Mouse (Mus musculus) heart, adult 2 months (tissue): ENCODE results near the gene Slc24a1.

ENCODE experiments used
- CTCF ChIP-seq: fragments of 200-600 bp; IDR thresholded peaks from 2 replicates; pipeline ENCODE4 v1.8.1; 2022; ENCODE audit warnings: antibody characterized with exemption, mild to moderate bottlenecking, moderate library complexity
- EP300 ChIP-seq: fragments of 200-500 bp; IDR thresholded peaks from 2 replicates; pipeline ENCODE4 v1.6.1; 2011; ENCODE audit warnings: low read depth, low read length, control low read depth; ENCODE audit not compliant: insufficient read depth
- POLR2A ChIP-seq: fragments of 200-500 bp; IDR thresholded peaks from 2 replicates; pipeline ENCODE4 v1.6.1; 2011; ENCODE audit warnings: mild to moderate bottlenecking, low read depth, low read length, control low read depth; ENCODE audit not compliant: insufficient read depth

DNA sequence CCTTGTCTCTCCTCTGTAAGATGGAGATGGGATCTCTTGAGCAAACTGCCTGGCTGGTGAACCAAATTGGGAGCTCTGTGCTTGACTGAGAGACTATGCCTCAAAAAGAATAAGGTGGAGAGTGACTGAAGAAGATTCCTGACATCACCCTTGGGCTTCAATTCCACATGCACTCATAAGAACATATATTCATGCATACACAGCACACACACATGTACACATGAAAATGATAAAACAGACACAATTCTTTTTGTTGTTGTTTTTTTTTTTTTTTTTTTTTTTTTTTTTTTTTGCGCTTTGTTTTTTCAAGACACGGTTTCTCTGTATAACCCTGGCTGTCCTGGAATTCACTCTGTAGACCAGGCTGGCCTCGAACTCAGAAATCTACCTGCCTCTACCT is 5.9 kb upstream of the Slc24a1 start:
- TF ChIP-seq CTCF (no peak), EP300 (no peak), POLR2A (no peak)
